In the genomic region with DNA sequence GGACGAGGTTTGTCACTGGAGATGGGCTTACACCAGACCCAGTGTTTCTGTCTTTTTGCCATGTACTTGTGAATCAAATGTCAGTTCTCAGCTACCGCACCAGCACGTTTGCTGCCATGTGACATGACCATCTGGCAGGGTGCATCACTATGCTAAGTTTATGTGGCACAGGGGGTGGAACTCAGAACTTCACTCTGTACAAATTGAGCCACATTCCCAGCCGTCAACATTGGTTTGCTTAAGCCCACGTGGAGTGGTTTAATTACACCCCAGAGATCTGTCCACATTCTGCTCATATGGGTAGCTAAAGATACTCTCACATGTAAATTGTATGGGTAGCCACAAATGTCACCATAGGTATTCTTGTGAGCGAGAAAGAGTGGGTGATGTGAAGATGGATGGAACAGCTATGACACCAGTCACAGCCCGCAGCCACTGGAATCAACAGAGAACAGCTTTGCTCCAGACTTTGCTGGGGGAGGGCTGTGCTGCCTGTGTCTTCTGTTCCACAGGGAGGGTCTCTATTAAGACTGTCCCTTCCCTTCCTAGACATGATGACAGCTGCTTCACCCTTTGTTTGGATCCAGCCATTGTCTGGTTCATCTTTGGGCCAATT, we compare ENCODE assay signal across 11 mouse cellular contexts. TPM values are rescaled to one million over a fixed set of nuclear protein-coding genes. Genes with fewer than 3 reads are reported as not detected.
DNase-seq lines count a peak whose midpoint lies in the region; ATAC-seq lines count a peak whose summit lies in the region.
"Had no signal": no experiment of that assay in that cellular context is flagged by ENCODE, and none has a peak within 500 bp of the region (broad histone marks: within the 10 kb centered on the region; RNA-seq: fewer than 3 reads in every experiment).

No protein-coding gene starts in this region.

- DNase-seq in retina, embryonic 14.5 days (ENCODE audit: low spot score), result peak; percentile 29
- DNase-seq in retina, postnatal 1 day, result no peak
- peak; percentile 74 to 78 for DNase-seq in layer of hippocampus, adult 8-10 months (ENCODE audit: low spot score in 2 of 2)
- peak; percentile 81 to 96 for DNase-seq in left cerebral cortex, postnatal 25 days (ENCODE audit: low spot score in 2 of 2)
- DNase-seq in heart, postnatal 4 days, result no peak
- DNase-seq: adrenal gland, postnatal 14 days; cerebellum, adult 2 months; kidney, postnatal 10 days had no signal

- ATAC-seq in granulocyte monocyte progenitor cell, adult 5-6 weeks (replicated peaks; ENCODE audit: poor library complexity, severe bottlenecking), result no peak
- ATAC-seq in megakaryocyte-erythroid progenitor cell, adult 5-6 weeks (replicated peaks; ENCODE audit: low FRiP score, low TSS enrichment, poor library complexity, severe bottlenecking), result no peak
- ATAC-seq: midbrain, embryonic 16.5 days had no signal

- intact Hi-C loops in left cerebral cortex, postnatal 25 days (cut with DNase I), result loop anchor here (1.0 to 10.0 kb wide), 4 partner anchors 50 to 808 kb away; a partner anchor contains a TSS

RNA-seq across cellular contexts. Expression of a gene that starts 15.2 kb away (rescaled TPM):
- 1 to 10 TPM; 1.3 to 4.5 (median 1.9) TPM for total RNA-seq in layer of hippocampus, adult 8-10 months (2022)
- 1 to 10 TPM; 1.9 to 2.9 TPM for total RNA-seq in left cerebral cortex, postnatal 25 days (2021)
- total RNA-seq in heart, postnatal 4 days (2021), result 10 to 100 TPM; 13.4 to 15.6 TPM
- 21.1 and 48.4 TPM in 2 replicates for total RNA-seq in granulocyte monocyte progenitor cell, adult 5-6 weeks (2014; fragmentation: Nextera tagmentation)
- 65.7 and 125 TPM in 2 replicates for total RNA-seq in granulocyte monocyte progenitor cell, adult 5-6 weeks (2017)
- 43.9 and 56.0 TPM in 2 replicates for total RNA-seq in megakaryocyte-erythroid progenitor cell, adult 5-6 weeks (2014; fragmentation: Nextera tagmentation)
- total RNA-seq in megakaryocyte-erythroid progenitor cell, adult 5-6 weeks (2017), result 94.8 and 107 TPM in 2 replicates

RNA-seq across cellular contexts. Expression of a gene that starts 50.0 kb away (rescaled TPM):
- total RNA-seq in layer of hippocampus, adult 8-10 months (2022), result 1 to 10 TPM; 3.9 to 7.1 (median 5.6) TPM
- 1 to 10 TPM; 3.6 to 4.3 TPM for total RNA-seq in left cerebral cortex, postnatal 25 days (2021)
- total RNA-seq in heart, postnatal 4 days (2021), result 1 to 10 TPM; 8.3 to 8.8 TPM
- 6.8 and 9.7 TPM in 2 replicates for total RNA-seq in granulocyte monocyte progenitor cell, adult 5-6 weeks (2014; fragmentation: Nextera tagmentation)
- 10.9 and 11.4 TPM in 2 replicates for total RNA-seq in granulocyte monocyte progenitor cell, adult 5-6 weeks (2017)
- total RNA-seq in megakaryocyte-erythroid progenitor cell, adult 5-6 weeks (2014; fragmentation: Nextera tagmentation), result 18.6 and 22.4 TPM in 2 replicates
- total RNA-seq in megakaryocyte-erythroid progenitor cell, adult 5-6 weeks (2017), result 10.9 and 16.6 TPM in 2 replicates

RNA-seq across cellular contexts. Expression of a gene that starts 50.1 kb away (rescaled TPM):
- total RNA-seq in layer of hippocampus, adult 8-10 months (2022), result 10 to 100 TPM in 3 of 4 experiments, 1 to 10 TPM in 1; 9.7 to 14.5 (median 10.9) TPM
- 10 to 100 TPM; 14.5 to 17.3 TPM for total RNA-seq in left cerebral cortex, postnatal 25 days (2021)
- 10 to 100 TPM; 35.6 to 37.9 TPM for total RNA-seq in heart, postnatal 4 days (2021)
- 31.1 and 33.6 TPM in 2 replicates for total RNA-seq in granulocyte monocyte progenitor cell, adult 5-6 weeks (2014; fragmentation: Nextera tagmentation)
- total RNA-seq in granulocyte monocyte progenitor cell, adult 5-6 weeks (2017), result 54.1 and 64.2 TPM in 2 replicates
- 281 and 287 TPM in 2 replicates for total RNA-seq in megakaryocyte-erythroid progenitor cell, adult 5-6 weeks (2014; fragmentation: Nextera tagmentation)
- 487 and 511 TPM in 2 replicates for total RNA-seq in megakaryocyte-erythroid progenitor cell, adult 5-6 weeks (2017)

Comparison
In these comparisons a context has a peak if more than half of its experiments do, and no peak if none do; other contexts are left out.
1. DNase-seq: peak in retina, embryonic 14.5 days (single experiment), layer of hippocampus, adult 8-10 months (2 of 2) and left cerebral cortex, postnatal 25 days (2 of 2); none in retina, postnatal 1 day (single experiment) and heart, postnatal 4 days (single experiment).
2. RNA of a gene that starts 50.1 kb away (total RNA-seq): 281 to 511 TPM in megakaryocyte-erythroid progenitor cell, adult 5-6 weeks; 31.1 to 64.2 TPM in granulocyte monocyte progenitor cell, adult 5-6 weeks, 35.6 to 37.9 TPM in heart, postnatal 4 days, 14.5 to 17.3 TPM in left cerebral cortex, postnatal 25 days and 9.7 to 14.5 TPM in layer of hippocampus, adult 8-10 months; every median in the first group is over 4 times any median in the second.